Mouse (Mus musculus) left cerebral cortex, postnatal 4 days (tissue): ENCODE measurements at regions not wholly inside any gene's neighbourhood (a gene's known extent, or its start where the extent isn't known, plus 50 kb on each side); places are given as distances from the start of the nearest gene placed in this dataset.

ENCODE experiments used
- DNase-seq: peaks from one replicate; pipeline ENCODE4 v3.0.0-alpha.2; 2022
- intact Hi-C: fragments of 180-260 bp; cut with DNase I; formaldehyde crosslinking; loops from one replicate; pipeline ENCODE4 v1.15.1; 2025

- DNase-seq: no peak
- intact Hi-C loops: no loop called here
Measured at GRCm38 (mm10) chr6:100971462-100971955, 138.1 kb downstream of the Ppp4r2 start.

- DNase-seq: no peak
- intact Hi-C loops: no loop called here
Measured at GRCm38 (mm10) chr6:100973366-100974090, 140.1 kb downstream of the Ppp4r2 start.

GRCm38 (mm10) chr6:100974716-100975115, 141.3 kb downstream of the Ppp4r2 start:
- no peak for DNase-seq
- intact Hi-C loops: no loop called here

- intact Hi-C loops: no loop called here
- DNase-seq: no peak
Measured at GRCm38 (mm10) chr6:100975835-100976234, 142.4 kb downstream of the Ppp4r2 start.

- intact Hi-C loops: no loop called here
- DNase-seq: no peak
Measured at GRCm38 (mm10) chr6:100977201-100977691, 143.8 kb downstream of the Ppp4r2 start.

GRCm38 (mm10) chr6:100978113-100978512, 144.7 kb downstream of the Ppp4r2 start:
- intact Hi-C loops: no loop called here
- DNase-seq: no peak

- no peak for DNase-seq
- intact Hi-C loops: no loop called here
Measured at GRCm38 (mm10) chr6:100978727-100979460, 145.5 kb downstream of the Ppp4r2 start.

GRCm38 (mm10) chr6:100980156-100980555, 146.7 kb downstream of the Ppp4r2 start:
- no peak for DNase-seq
- intact Hi-C loops: no loop called here

- DNase-seq: no peak
- intact Hi-C loops: no loop called here
Measured at GRCm38 (mm10) chr6:100984861-100985260, 151.4 kb downstream of the Ppp4r2 start.

GRCm38 (mm10) chr6:100985334-100985937, 152.0 kb downstream of the Ppp4r2 start:
- intact Hi-C loops: no loop called here
- no peak for DNase-seq

GRCm38 (mm10) chr6:100988521-100988920, 155.1 kb downstream of the Ppp4r2 start:
- intact Hi-C loops: no loop called here
- no peak for DNase-seq

- no peak for DNase-seq
Measured at GRCm38 (mm10) chr6:100993421-100993820, 160.0 kb downstream of the Ppp4r2 start.

GRCm38 (mm10) chr6:100995874-100996560, 162.6 kb downstream of the Ppp4r2 start:
- peak; percentile 38 for DNase-seq
- intact Hi-C loops: no loop called here

More at GRCm38 (mm10) chr6:100993421-100993820, 160.0 kb downstream of the Ppp4r2 start:
- intact Hi-C loops: no loop called here

- DNase-seq: no peak
- intact Hi-C loops: no loop called here
Measured at GRCm38 (mm10) chr6:100998285-100998684, 164.9 kb downstream of the Ppp4r2 start.

GRCm38 (mm10) chr6:101003901-101004300, 170.5 kb downstream of the Ppp4r2 start:
- intact Hi-C loops: no loop called here
- DNase-seq: no peak

- intact Hi-C loops: no loop called here
- no peak for DNase-seq
Measured at GRCm38 (mm10) chr6:101021650-101022049, 188.2 kb downstream of the Ppp4r2 start.

- intact Hi-C loops: no loop called here
- no peak for DNase-seq
Measured at GRCm38 (mm10) chr6:101025816-101026215, 192.4 kb downstream of the Ppp4r2 start.

GRCm38 (mm10) chr6:101027462-101027861, 194.0 kb downstream of the Ppp4r2 start:
- intact Hi-C loops: no loop called here
- DNase-seq: no peak

- intact Hi-C loops: no loop called here
- DNase-seq: no peak
Measured at GRCm38 (mm10) chr6:101029436-101029835, 196.0 kb downstream of the Ppp4r2 start.

GRCm38 (mm10) chr6:101030451-101031125, 197.2 kb downstream of the Ppp4r2 start:
- intact Hi-C loops: no loop called here

More at GRCm38 (mm10) chr6:101030451-101031125, 197.2 kb downstream of the Ppp4r2 start:
- DNase-seq: no peak
